Mouse (Mus musculus) CH12.LX (cell line): ENCODE results near the gene Brd1.

Experiments used
- EP300 ChIP-seq: IDR thresholded peaks from 2 replicates; pipeline ENCODE4 v1.6.1; 2011; ENCODE audit warnings: low read length, improper control_type of control experiment
- JUND ChIP-seq: conservative IDR thresholded peaks from 2 replicates; pipeline ENCODE4 v1.6.1; 2011; ENCODE audit warnings: low read depth, low read length, improper control_type of control experiment
- POLR2AphosphoS2 ChIP-seq: IDR thresholded peaks from 2 replicates; pipeline ENCODE4 v1.6.1; 2011; ENCODE audit warnings: low read depth, low read length, improper control_type of control experiment

DNA sequence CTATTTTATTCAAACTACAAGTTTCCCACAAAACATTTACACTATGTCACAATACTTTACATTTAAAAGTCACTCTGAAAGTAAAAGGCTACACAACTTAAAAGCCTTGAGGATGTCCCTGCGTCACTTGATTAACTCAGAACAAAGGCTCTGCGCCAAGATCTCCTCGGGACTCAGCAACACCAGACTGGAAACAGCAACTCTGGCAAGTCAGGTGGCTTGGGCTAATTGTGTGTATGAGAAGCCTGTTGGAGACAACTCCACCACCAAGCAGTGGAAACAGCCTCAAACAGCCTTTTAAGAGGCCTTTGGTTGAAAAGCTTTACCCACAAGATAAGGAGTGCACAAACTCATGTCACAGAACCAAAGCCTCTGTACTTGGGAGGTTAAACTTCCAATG lies 31.5 kb downstream of the Brd1 start:
- no peak for TF ChIP-seq POLR2AphosphoS2
- no peak for TF ChIP-seq JUND
- TF ChIP-seq EP300: no peak
